Mouse (Mus musculus) erythroblast, embryonic 14.5 days (primary cell): ENCODE measurements around the gene Dpep1.

ENCODE experiments used
- GATA1 ChIP-seq: IDR thresholded peaks from 2 replicates; pipeline ENCODE4 v1.6.1; 2012; ENCODE audit warnings: low read length, inconsistent platforms, mixed read lengths
- TAL1 ChIP-seq: IDR thresholded peaks from 3 replicates; pipeline ENCODE4 v1.6.1; 2012; ENCODE audit warnings: low read length, inconsistent platforms, mixed read lengths

- TF ChIP-seq TAL1 = no peak
- no peak for TF ChIP-seq GATA1
Measured at GRCm38 (mm10) chr8:123190678-123191077, 4.6 kb downstream of the Dpep1 start.
